Mouse (Mus musculus) CH12.LX (cell line): Measurements from ENCODE around the gene Bzw1.

Experiments
- CTCF ChIP-seq, 2 experiments: IDR thresholded peaks in 1 of 2; conservative IDR thresholded peaks in 1 of 2; 2 replicates each; pipeline ENCODE4 v1.5.1; 2011 to 2012; ENCODE audit warnings: low read depth in 2 of 2, low read length in 2 of 2, improper control_type of control experiment in 1 of 2, inconsistent platforms in 1 of 2, mild to moderate bottlenecking in 1 of 2, moderate library complexity in 1 of 2
- E2F4 ChIP-seq: IDR thresholded peaks from 2 replicates; pipeline ENCODE4 v1.6.1; 2011; ENCODE audit warnings: low read depth, low read length, improper control_type of control experiment; ENCODE audit not compliant: insufficient replicate concordance
- EP300 ChIP-seq: IDR thresholded peaks from 2 replicates; pipeline ENCODE4 v1.6.1; 2011; ENCODE audit warnings: low read length, improper control_type of control experiment
- MAFK ChIP-seq: IDR thresholded peaks from 2 replicates; pipeline ENCODE4 v1.6.1; 2011; ENCODE audit warnings: low read length, improper control_type of control experiment; ENCODE audit not compliant: insufficient replicate concordance
- MAX ChIP-seq: IDR thresholded peaks from 2 replicates; pipeline ENCODE4 v1.6.1; 2011; ENCODE audit warnings: low read length, improper control_type of control experiment
- MAZ ChIP-seq: IDR thresholded peaks from 2 replicates; pipeline ENCODE4 v1.6.1; 2012; ENCODE audit warnings: low read depth, mild to moderate bottlenecking, inconsistent platforms, low read length, improper control_type of control experiment, moderate library complexity
- NELFE ChIP-seq: IDR thresholded peaks from 2 replicates; pipeline ENCODE4 v1.6.1; 2011; ENCODE audit warnings: low read depth, low read length, improper control_type of control experiment
- POLR2A ChIP-seq: IDR thresholded peaks from 2 replicates; pipeline ENCODE4 v1.6.1; 2011; ENCODE audit warnings: low read depth, mild to moderate bottlenecking, improper control_type of control experiment, low read length
- RAD21 ChIP-seq: IDR thresholded peaks from 2 replicates; pipeline ENCODE4 v1.6.1; 2011; ENCODE audit warnings: low read depth, mild to moderate bottlenecking, low read length, improper control_type of control experiment, moderate library complexity
- TBP ChIP-seq: conservative IDR thresholded peaks from 2 replicates; pipeline ENCODE4 v1.6.1; 2011; ENCODE audit warnings: low read depth, low read length, improper control_type of control experiment
- TCF12 ChIP-seq: IDR thresholded peaks from 2 replicates; pipeline ENCODE4 v1.6.1; 2014; ENCODE audit warnings: low read depth, mild to moderate bottlenecking, inconsistent platforms, low read length, improper control_type of control experiment
- USF1 ChIP-seq: IDR thresholded peaks from 2 replicates; pipeline ENCODE4 v1.6.1; 2014; ENCODE audit warnings: low read depth, mild to moderate bottlenecking, inconsistent platforms, low read length, improper control_type of control experiment

DNA sequence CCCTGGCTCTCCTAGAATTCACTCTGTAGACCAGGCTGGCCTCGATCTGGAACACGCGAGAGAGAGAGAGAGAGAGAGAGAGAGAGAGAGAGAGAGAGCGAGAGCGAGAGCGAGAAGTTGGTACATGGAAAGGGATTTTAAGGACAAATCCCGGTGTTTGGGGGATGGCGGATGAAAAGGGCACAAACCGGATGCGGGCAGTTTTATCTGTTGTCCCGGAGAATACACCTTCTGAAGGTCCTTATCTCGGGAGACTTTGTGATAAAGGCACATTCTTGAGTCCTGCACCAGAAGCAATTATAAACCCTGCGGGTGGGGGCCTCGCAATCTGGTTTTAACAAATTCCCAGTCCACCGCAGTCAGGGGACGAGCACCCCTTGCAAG, 438 bp upstream of the Bzw1 start:
- TF ChIP-seq E2F4 (no peak), CTCF (conservative IDR thresholded peaks at IDR 0.05 in 1 of 2, IDR thresholded peaks at IDR 0.05 in 1 of 2; ENCODE audit: low read depth in 2 of 2, low read length in 2 of 2) (no peak), POLR2A (no peak), USF1 (no peak), MAX (0 out of 2 replicates have a peak, but pooled peaks have one; percentile 17), RAD21 (no peak), NELFE (no peak), MAZ (no peak), EP300 (no peak), TBP (no peak), TCF12 (no peak), MAFK (no peak)
